Mouse (Mus musculus) embryo, embryonic 9.5 days (tissue): Measurements from ENCODE around the gene Cdc42bpb.

ENCODE experiments used
- DNase-seq: peaks from one replicate; pipeline ENCODE4 v3.0.0-alpha.2; 2017; ENCODE audit errors: extremely low spot score

Gene Cdc42bpb

DNA sequence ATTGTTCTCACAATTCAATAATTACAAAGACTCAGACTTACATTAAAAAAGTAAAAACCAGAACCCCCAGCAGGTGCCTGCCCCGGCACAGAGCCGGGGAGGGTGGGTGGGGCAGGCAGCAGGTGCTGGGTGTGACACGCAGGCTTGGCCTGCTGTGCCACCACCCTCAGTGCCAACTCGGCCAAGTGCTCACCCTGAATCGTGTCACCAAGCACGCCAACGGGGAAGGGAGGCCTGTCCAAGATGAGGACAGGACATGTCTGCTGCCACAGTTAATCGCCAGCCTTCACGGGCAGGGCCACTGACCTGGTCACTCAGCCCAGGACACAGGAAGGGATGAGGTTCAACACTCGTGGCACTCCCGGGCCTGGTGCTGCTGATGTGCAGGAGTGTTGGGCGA, 84.5 kb downstream of the Cdc42bpb start:
- no peak for DNase-seq

- no peak for DNase-seq
Measured at GRCm38 (mm10) chr12:111284532-111284931, 93.0 kb downstream of the Cdc42bpb start.

GRCm38 (mm10) chr12:111283573-111283972, 93.9 kb downstream of the Cdc42bpb start:
- no peak for DNase-seq

GRCm38 (mm10) chr12:111276371-111276770, 101.1 kb downstream of the Cdc42bpb start:
- DNase-seq: no peak

GRCm38 (mm10) chr12:111275150-111275841, 102.2 kb downstream of the Cdc42bpb start:
- DNase-seq: no peak

GRCm38 (mm10) chr12:111274447-111275149, 102.9 kb downstream of the Cdc42bpb start:
- DNase-seq: no peak

- no peak for DNase-seq
Measured at GRCm38 (mm10) chr12:111274006-111274405, 103.5 kb downstream of the Cdc42bpb start.

DNA sequence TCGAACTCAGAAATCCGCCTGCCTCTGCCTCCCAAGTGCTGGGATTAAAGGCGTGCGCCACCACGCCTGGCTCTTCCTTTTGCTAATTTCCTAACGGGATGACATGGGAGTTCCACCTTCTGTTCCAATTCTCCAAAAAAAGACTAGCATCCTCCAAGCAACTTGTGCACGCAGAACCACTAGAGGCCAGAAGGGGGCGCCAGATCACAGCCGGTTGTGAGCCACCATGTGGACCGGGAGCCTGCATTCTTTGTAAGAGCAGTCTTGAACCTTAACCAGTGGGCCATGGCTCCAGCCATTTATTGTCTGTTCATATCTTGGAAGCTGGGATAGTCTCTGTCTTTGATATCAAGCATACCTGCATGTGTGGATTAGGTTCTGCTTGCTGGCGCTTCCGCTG, 105.1 kb downstream of the Cdc42bpb start:
- DNase-seq: peak; percentile 82

DNA sequence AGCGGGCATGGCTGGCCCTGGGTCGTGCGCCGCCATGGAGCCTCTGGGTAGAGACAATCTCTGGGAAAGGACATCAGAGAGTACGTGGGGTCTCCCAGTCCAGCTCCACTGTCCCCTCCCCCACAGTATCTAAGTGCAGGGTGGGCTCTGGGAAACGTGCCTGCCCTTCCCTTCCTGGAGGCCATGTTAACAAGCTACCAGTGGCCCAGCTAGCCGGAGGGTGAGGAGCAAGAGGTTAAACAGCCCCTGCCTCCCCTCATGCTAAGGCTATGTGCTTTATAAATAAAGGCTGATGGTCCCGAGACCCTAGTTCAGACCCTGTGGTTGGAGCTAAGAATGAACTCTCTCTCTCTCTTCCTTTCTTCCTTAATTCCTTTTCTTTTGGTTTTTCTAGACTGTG, 105.6 kb downstream of the Cdc42bpb start:
- no peak for DNase-seq

- DNase-seq: no peak
Measured at GRCm38 (mm10) chr12:111271406-111271805, 106.1 kb downstream of the Cdc42bpb start.

- DNase-seq: no peak
Measured at GRCm38 (mm10) chr12:111270629-111271277, 106.8 kb downstream of the Cdc42bpb start, which contains the start of gene Amn. TSS of gene Amn (plus strand) at chr12:111271095.

DNA sequence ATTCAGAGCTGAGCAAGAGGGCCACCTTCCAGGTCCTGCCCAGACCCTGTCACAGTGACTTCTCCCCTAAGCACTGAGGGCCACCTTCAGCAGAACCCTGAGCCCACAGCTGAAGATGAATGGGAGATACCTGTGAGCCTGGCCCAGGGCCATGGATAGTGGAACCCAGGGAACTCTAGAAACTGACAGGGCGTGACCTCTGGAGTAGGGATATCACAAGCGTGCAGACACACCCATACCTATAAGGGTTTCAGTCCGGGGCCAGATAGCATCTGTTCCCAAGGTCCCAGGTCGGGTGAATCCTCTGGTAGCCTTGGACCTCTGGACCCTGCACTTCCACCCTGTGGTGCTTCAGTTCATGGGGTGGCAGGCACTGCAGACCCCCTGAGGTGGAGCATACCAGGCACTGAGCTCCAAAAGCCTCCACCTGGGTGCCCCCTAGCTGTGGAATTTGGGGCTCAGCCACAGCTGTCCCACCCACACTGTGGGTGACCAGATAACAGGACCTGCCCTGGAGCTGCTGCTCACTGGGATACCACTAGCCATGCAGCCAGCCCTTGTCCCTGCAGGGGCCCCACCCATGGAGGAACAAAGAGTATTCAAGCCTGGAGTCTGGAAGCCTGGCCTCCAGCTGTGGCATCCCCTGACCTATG, 109.7 kb downstream of the Cdc42bpb start:
- DNase-seq: no peak

GRCm38 (mm10) chr12:111266592-111266991, 110.9 kb downstream of the Cdc42bpb start:
- no peak for DNase-seq

- DNase-seq: no peak
Measured at GRCm38 (mm10) chr12:111265212-111265611, 112.3 kb downstream of the Cdc42bpb start.

DNA sequence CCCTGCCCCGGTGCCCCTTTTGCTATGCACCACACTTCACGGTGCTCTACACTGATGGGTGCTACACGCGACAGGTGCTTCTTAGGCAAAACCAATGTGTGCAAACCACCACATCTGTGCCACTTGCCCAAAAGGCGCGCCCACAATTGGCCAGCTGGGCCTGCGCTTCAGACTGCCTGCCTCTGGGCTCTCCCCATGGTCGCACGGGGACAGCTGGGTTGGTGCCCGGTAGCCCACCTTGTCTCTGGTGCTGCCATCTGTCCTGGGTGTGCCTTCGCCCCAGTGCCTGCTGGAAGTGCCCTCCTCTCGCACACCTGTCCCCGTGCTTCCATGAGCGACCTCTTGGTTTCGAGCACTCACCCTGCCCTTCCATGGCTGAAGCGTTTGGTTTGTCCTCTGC, 113.9 kb downstream of the Cdc42bpb start:
- no peak for DNase-seq

- no peak for DNase-seq
Measured at GRCm38 (mm10) chr12:111251227-111251626, 126.3 kb downstream of the Cdc42bpb start.

- no peak for DNase-seq
Measured at GRCm38 (mm10) chr12:111250116-111250515, 127.4 kb downstream of the Cdc42bpb start.

DNA sequence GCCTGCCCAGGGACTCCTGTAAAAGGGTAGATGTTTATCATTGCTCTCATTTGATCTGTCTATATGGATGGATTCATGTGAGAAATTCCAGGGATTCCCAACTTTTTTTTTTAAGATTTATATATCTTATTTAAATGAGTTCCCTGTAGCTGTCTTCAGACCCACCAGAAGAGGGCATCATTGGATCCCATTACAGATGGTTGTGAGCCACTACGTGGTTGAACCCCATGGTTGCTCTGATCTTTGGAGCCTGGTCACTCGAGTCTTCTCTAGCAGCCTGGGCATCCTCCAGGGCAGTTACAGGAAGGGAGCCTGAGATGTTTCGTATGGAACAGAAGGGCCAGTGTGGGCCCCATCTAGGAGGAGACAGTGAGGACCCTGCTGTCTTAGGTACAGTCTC, 128.4 kb downstream of the Cdc42bpb start:
- DNase-seq: no peak

DNA sequence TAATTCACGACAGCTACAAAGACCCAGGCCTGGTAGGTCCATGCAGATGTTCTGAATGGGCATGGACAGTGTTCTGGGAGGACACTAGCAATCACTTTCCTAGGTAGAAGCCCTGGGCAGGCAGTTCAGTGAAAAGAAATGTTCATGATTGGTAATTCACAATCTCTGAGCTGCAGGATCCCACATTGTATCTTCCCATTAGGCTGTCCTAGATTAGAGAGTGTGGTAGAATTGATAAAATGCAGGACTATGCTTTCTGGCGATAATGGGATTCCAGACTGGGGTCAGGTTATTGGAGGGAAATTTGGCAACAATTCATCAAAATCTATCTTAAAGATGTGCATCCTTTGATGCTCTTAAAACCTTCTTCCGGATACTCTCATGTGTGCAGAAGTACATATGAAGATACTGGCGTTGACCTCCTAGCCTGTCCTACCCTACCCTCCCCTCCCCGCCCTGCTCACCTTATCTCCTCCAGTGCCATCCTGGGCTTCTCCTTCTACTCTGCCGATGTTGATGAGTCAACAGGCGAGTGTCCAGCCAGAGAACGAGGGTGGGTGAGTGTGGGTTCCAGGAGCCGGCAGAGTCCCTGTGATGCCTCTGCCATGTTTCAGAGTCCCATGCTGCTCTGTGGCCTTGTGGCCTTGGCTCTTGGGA, 130.6 kb downstream of the Cdc42bpb start:
- DNase-seq: no peak

DNA sequence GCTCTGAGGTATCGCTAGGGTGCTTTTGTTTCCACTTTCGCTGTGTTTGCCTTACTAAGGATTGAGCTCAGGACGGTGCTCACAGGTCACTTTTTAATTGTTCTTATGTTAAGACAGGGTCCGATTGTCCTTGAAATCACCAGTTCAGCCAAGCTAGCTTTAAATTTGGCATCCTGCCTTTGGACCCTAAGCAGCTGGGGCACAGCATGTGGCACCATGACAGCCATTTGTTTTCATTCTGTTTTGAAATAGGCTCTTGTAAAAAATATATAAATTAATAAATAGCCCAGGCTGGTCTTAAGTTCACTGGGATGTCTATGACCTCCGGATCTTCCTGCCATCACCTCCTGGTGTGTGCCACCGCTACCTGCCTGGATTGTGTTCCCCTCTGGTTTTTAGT, 132.4 kb downstream of the Cdc42bpb start:
- no peak for DNase-seq

GRCm38 (mm10) chr12:111243733-111244132, 133.8 kb downstream of the Cdc42bpb start:
- DNase-seq: no peak
